Mouse (Mus musculus) bone marrow macrophage, adult 2 months (primary cell): Measurements from ENCODE around the gene Hbp1.

Source experiments
- CTCF ChIP-seq: IDR thresholded peaks from 2 replicates; pipeline ENCODE4 v1.5.1; 2012; ENCODE audit warnings: low read depth, mild to moderate bottlenecking, low read length, moderate library complexity
- POLR2A ChIP-seq: IDR thresholded peaks from 2 replicates; pipeline ENCODE4 v1.6.1; 2012; ENCODE audit warnings: mild to moderate bottlenecking, low read depth, low read length, borderline replicate concordance

DNA sequence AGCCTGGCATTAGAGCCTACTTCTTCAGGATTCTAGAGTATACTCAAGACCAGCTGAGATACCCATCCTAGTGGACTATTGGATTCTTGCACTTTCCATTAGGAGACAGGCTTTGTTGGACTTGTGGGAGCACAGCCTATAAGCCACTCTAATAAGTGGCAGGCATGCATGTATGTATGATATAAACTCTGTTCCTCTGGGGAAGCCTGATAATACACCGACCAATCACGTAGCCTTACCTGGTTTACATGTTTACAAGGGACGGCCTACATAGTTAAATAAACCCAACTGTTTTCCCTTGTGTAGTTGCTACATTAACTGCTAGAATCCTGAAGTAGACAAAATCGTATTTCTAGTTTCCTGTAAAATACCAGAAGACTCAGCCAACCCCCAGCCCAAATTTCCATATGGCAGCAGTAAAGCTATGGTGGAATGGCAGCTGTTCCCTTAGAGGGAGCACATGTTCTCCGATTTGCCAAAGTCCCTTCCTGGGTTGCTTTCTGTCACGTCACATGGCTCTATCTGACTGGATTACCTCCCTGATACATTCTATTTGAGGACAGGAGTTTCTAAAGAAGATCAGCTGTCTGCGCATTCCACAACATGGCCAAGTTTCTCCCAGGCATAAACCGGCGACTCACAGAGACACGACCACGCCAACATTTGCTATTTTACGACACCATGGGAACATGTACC is 15.3 kb upstream of the Hbp1 start:
- no peak for TF ChIP-seq CTCF
- no peak for TF ChIP-seq POLR2A
